21 mouse cellular contexts compared by ENCODE assay signal in the genomic region with DNA sequence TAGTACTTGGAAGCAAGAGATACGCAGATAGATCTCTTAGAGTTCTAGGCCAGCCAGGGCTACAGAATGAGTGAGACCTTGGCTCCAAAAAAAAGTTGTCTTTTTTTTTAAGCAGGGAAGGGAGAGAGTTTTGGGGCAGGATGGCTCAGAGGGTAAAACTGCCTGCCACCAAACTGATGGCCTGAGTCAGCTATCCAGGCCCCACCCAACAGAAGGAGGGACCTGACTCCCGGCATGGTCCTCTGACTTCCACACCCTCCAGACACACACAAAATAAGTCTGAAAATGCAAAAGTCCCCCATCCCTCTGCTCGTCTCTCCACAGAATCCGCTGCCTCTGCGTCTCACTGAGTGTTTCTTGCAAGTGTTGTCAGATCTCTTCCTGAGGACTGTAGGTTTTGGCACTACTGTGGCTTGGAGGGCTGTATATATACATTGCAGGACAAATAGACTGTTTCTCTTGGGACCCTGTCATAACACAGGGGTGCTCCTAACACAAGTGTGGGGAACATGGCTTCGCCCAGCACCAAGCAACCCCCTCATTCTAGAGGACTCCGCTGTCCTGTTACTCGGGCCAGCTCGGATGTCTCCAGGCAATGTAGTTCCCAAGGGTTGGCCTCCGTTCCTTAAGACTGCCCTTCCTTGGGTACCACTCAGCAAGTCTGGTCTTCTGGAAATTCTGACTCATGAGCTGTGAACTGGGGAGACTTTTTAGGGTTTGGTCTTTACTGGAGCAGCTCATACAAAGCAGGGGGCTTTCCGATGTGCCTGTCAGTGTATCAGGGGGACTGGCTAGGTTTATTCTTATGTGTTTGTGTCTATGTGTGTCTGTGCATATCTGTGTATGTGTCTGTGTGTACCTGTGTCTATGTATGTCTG. TPM values are rescaled to one million over a fixed set of nuclear protein-coding genes. Genes with fewer than 3 reads are reported as not detected.
DNase-seq lines count a peak whose midpoint lies in the region; ATAC-seq and TF ChIP-seq lines count a peak whose summit lies in the region.
"Had no signal": no experiment of that assay in that cellular context is flagged by ENCODE, and none has a peak within 500 bp of the region (broad histone marks: within the 10 kb centered on the region; RNA-seq: fewer than 3 reads in every experiment).

No protein-coding gene starts in this region.

- no peaks in the 10 kb centered on the region for H3K27me3 ChIP-seq in heart, embryonic 12.5 days (replicated peaks)
- H3K27me3 ChIP-seq in lung, embryonic 16.5 days (ENCODE audit: control insufficient read depth, insufficient read depth, low read depth, low read length), result no peaks in the 10 kb centered on the region
- H3K27me3 ChIP-seq: embryonic facial prominence, embryonic 13.5 days; midbrain, embryonic 15.5 days had no signal

- TF ChIP-seq POLR2A in embryonic fibroblast, embryonic 13.5 days (IDR thresholded peaks at IDR 0.05; ENCODE audit: low read depth, low read length), result no peak

- no peak for ATAC-seq in heart, embryonic 12.5 days (ENCODE audit: insufficient number of reproducible peaks, low FRiP score)
- peak; percentile 82 for ATAC-seq in lung, embryonic 16.5 days (ENCODE audit: low read depth)
- ATAC-seq: intestine, embryonic 16.5 days; liver, embryonic 12.5 days; midbrain, embryonic 15.5 days had no signal

- H3K4me1 ChIP-seq in heart, embryonic 12.5 days (replicated peaks), result peaks cover 38% of the 10 kb centered on the region
- H3K4me1 ChIP-seq in lung, embryonic 16.5 days (replicated peaks; ENCODE audit: control insufficient read depth, insufficient read depth, low read length), result peaks cover 24% of the 10 kb centered on the region
- H3K4me1 ChIP-seq in embryonic fibroblast, embryonic 13.5 days (ENCODE audit: control insufficient read depth, insufficient read depth, low read length), result peaks cover 26% of the 10 kb centered on the region

- no peaks in the 10 kb centered on the region for H3K9me3 ChIP-seq in heart, embryonic 12.5 days (replicated peaks)
- H3K9me3 ChIP-seq in lung, embryonic 16.5 days (ENCODE audit: control insufficient read depth, low read length), result no peaks in the 10 kb centered on the region
- H3K9me3 ChIP-seq: embryonic facial prominence, embryonic 13.5 days; forebrain, embryonic 10.5 days; liver, embryonic 12.5 days; midbrain, embryonic 15.5 days had no signal

- no peak overlapping the region for H3K4me2 ChIP-seq in heart, embryonic 12.5 days
- peak overlapping the region; percentile 10; the same call in 1 of the 2 replicates for H3K4me2 ChIP-seq in lung, embryonic 16.5 days (ENCODE audit: low read depth, low read length)
- H3K4me2 ChIP-seq: embryonic facial prominence, embryonic 13.5 days; heart, embryonic 11.5 days; hindbrain, embryonic 14.5 days; liver, embryonic 12.5 days; midbrain, embryonic 15.5 days had no signal

- TF ChIP-seq CTCF in embryonic fibroblast, embryonic 13.5 days (IDR thresholded peaks at IDR 0.05; ENCODE audit: borderline replicate concordance, insufficient read depth, low read length), result no peak

- peak overlapping the region; percentile 2; the same call in 1 of the 2 replicates for H3K27ac ChIP-seq in heart, embryonic 12.5 days (ENCODE audit: poor library complexity, severe bottlenecking)
- peak overlapping the region; percentile 53 for H3K27ac ChIP-seq in lung, embryonic 16.5 days (ENCODE audit: low read length)
- peak overlapping the region; percentile 86 for H3K27ac ChIP-seq in embryonic fibroblast, embryonic 13.5 days (ENCODE audit: insufficient read depth, low read length)
- H3K27ac ChIP-seq: forebrain, embryonic 10.5 days; hindbrain, embryonic 14.5 days; liver, embryonic 12.5 days; midbrain, embryonic 15.5 days had no signal

- H3K36me3 ChIP-seq in heart, embryonic 12.5 days, result no peaks in the 10 kb centered on the region
- H3K36me3 ChIP-seq in lung, embryonic 16.5 days (ENCODE audit: control insufficient read depth, insufficient read depth, low read length), result no peaks in the 10 kb centered on the region
- H3K36me3 ChIP-seq: embryonic facial prominence, embryonic 13.5 days; forebrain, embryonic 10.5 days; liver, embryonic 12.5 days; midbrain, embryonic 15.5 days had no signal

- 61% methylated on average over 11 of the region's 11 CpGs for WGBS in heart, embryonic 12.5 days
- 51% methylated on average over 11 of the region's 11 CpGs for WGBS in lung, embryonic 16.5 days

- no peak overlapping the region for H3K9ac ChIP-seq in heart, embryonic 12.5 days
- H3K9ac ChIP-seq in lung, embryonic 16.5 days (ENCODE audit: low read length), result no peak overlapping the region
- H3K9ac ChIP-seq: embryonic facial prominence, embryonic 13.5 days; hindbrain, embryonic 14.5 days; liver, embryonic 12.5 days; midbrain, embryonic 15.5 days had no signal

- no peak overlapping the region for H3K4me3 ChIP-seq in heart, embryonic 12.5 days
- no peak overlapping the region for H3K4me3 ChIP-seq in lung, embryonic 16.5 days (ENCODE audit: low read length)
- no peak overlapping the region for H3K4me3 ChIP-seq in embryonic fibroblast, embryonic 13.5 days (ENCODE audit: insufficient read depth, low read length)
- H3K4me3 ChIP-seq: embryonic facial prominence, embryonic 13.5 days; forebrain, embryonic 10.5 days; liver, embryonic 12.5 days; midbrain, embryonic 15.5 days had no signal

- no peak for DNase-seq in heart, postnatal 4 days
- no peak for DNase-seq in lung, postnatal 25 days (ENCODE audit: low spot score)
- peak; percentile 53 for DNase-seq in CD4-positive, CD25-positive, alpha-beta regulatory T cell, adult 2 months (ENCODE audit: low read depth, low spot score)
- DNase-seq in frontal cortex, postnatal 36 days (ENCODE audit: low spot score in 2 of 2), result no peak
- no peak for DNase-seq in spleen, postnatal 10 days (ENCODE audit: low spot score in 2 of 2)
- DNase-seq: cerebellum, adult 18-20 months; gastrocnemius, postnatal 10 days; layer of hippocampus, postnatal 36 days; left cerebral cortex, postnatal 4 days; retina, postnatal 1 day; thymus, postnatal 4 days had no signal

RNA-seq across cellular contexts. Expression of a gene that starts 41.6 kb away (rescaled TPM):
- polyA plus RNA-seq in heart, embryonic 12.5 days (2016; fragmentation: Nextera tagmentation; extraction: Ambion mirVana), result 102 and 103 TPM in 2 replicates
- total RNA-seq in heart, postnatal 4 days (2021), result 10 to 100 TPM; 76.7 to 77.4 TPM
- polyA plus RNA-seq in lung, embryonic 16.5 days (2015; fragmentation: Nextera tagmentation; extraction: Ambion mirVana), result 128 and 139 TPM in 2 replicates
- polyA plus RNA-seq in embryonic fibroblast, embryonic 13.5 days (2011; ENCODE audit: insufficient read length, low read depth, missing spikeins), result 198 and 206 TPM in 2 replicates

Comparison
In these comparisons a context has a peak if more than half of its experiments do, and no peak if none do; other contexts are left out.
1. H3K27ac ChIP-seq: peak in every context shown above with its lines; median percentile 86 in embryonic fibroblast, embryonic 13.5 days; 53 in lung, embryonic 16.5 days; 2 in heart, embryonic 12.5 days.